Mouse (Mus musculus): ENCODE data around the gene Sh2b1.

Sh2b1 gene

GRCm38 (mm10) chr7:126473470-126474086 is 1.6 kb downstream of the Sh2b1 start:
- no peak for DNase-seq

- DNase-seq = no peak
These were observed 2.5 kb downstream of the Sh2b1 start for GRCm38 (mm10) chr7:126472713-126473112.

DNA sequence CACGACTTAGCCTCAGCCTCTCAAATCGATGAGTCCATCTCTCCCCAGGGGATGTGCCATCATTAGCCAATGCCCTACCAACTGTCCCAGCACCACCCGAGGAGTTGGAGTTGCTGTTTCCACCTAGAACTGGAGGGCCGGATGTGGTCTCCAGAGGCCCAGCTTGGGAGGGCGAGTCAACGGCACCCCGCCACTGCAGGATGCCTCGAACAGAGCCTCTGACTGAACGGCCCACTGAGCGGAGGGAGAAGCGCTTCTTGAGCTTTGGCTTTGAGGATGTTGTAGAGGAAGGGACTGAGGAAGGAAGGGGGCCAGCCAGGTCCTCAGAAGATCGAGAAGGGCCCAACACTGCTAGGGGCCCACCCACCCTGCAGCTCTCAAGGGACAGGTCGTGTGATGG is 2.9 kb downstream of the Sh2b1 start:
- peak; percentile 82 for DNase-seq

- DNase-seq = peak; percentile 42
These were observed 3.4 kb downstream of the Sh2b1 start for GRCm38 (mm10) chr7:126471853-126472252.

DNA sequence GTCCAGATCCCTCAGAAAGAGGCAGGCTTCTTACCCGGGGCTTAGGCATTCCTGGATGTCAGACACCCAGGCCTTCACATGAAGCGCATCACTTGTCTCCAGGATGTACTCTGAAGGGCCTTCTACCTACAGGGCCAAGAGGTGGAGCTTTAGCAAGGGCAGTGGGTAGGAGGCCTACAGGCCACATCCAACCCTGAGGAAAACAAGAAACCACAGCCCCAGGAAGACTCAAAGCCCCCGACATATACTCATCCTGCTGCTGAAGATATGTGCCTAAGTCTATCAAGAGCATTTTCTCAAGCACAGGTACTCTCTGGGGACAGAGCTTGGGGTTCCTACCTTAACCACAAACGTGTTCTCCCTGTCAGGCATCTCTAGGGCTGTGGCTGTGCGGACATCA is 3.9 kb downstream of the Sh2b1 start:
- DNase-seq = no peak

- peak; percentile 62 for DNase-seq
These were observed 5.1 kb downstream of the Sh2b1 start for GRCm38 (mm10) chr7:126470077-126470476.

DNA sequence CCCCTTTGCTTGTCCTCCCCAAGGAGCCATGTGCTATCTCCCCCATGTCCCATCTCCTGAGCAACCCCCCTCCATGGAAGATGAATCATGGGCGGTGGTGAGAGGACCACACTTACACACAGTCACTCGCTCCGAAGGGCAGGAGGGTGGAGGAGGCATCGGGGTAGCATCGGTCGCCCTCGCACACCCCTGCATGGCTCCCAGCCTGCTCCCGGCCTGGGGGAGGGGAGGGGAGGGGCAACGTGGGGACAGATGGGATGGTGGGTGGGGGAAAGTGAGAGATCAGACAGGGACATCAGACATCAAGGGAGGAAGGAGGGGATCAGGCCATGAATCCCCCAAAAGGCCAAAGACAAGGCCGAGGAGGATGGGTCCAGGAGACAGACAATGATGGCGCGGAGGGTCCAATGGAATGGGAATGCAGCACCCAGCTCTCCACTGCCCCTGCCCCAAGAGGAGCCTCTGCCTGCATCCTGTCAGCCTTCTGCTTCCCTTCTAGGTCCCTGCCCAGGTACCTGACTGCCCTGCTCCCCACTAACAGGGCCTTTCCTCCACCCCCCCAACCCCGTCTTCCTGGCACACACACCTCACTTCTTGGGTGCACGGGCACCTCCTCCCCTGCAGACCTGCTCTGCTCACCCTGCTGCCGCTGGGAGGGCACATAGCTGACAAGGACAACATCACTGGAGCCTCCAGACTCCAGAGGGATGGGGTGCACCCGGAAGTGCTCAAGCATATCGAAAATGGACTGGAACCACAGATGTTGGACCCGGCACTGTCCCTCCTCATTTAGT is 7.2 kb downstream of the Sh2b1 start:
- DNase-seq = no peak

DNA sequence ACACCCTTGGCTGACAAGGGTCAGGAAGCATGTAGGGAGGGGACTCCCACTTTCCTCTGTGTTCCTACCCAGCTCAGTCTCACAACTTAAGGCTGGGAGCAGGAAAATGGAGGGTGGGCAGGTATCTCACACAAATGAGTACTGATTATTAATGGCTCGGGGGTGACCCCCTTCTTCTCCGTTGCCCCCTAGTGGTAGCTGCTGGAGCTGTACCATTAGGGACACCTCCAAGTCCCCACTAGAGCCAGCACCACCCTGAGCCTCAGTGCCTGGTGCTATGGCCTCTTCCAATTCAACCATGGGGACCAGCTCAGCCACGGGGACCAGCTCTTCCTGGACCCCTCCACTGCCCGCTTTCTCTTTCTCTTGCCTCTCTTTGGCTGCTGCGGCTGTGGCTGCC is 8.0 kb downstream of the Sh2b1 start:
- DNase-seq = peak; percentile 68

DNA sequence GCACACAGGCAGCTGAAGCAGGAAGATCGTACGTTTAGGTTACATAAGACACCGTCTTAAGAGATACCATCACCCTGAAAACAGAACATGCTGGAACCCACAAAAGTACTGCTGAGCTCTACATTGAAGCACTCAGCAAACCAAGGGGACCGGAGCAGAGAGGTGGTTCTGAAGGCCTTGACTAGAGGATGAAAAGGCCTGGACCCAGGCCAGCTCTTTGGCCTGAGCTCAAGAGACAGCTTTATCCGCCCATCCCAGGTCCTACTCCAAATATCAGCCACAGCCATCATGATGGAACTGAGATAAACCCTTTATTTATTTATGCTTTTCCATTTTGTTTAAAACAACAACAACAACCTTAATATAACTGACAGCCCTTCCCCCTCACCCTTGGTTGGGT is 8.5 kb downstream of the Sh2b1 start:
- DNase-seq = no peak

DNA sequence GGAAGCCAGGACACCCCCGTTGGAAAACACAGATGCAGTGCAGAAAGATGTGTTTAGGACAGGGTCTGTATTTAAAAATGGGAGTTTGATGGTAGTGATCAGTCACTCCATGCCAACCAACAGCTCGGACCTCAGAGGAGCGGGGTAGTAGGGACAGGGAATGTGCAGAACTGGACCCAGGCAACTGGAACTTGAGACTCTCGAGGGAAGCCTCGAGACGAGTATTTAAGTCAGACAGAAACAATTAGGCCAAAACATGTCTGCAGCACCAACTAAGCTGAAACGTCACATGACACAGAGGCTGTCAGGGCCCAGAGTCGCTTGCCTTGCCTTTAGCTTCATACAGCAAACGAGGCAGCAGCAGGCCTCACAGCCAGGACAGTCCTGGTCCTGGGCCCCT is 9.1 kb downstream of the Sh2b1 start:
- DNase-seq = no peak

DNA sequence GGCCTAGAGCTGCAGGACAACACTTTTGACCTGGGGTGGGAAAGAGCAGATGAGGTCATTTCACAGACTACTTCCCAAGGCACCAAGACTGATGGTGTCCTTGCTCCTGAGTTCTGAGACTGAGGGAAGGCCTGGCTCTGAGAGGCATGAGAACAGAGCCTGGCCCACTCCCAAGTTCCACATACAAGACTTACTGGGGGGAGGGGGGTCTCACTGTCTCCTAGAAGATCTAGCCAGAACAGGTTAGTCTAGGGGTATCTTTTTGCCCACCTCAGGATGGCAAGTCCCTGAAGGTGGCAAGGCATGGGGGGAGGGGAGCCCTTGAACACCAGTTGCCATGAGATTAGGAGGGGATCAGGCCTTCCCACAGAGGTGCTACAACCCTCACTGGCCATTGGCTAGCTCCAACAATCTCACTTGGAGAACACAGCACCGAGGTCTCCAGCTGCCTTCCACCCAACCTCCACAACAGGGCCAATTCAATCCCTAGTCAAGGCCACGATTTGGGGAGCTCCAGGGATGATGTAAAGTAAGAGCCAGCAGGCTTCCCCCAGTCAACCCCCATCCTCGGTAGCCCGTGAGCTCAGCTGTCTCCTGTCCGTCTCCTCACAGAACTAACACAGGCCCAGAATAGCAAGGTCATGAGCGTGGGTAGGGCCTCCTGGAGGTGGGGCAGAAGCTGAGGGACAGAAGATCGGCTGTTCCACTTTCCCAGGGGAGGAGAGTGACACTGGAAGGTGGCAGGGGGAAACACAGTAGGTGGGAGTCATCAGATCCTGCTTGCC is 9.8 kb downstream of the Sh2b1 start:
- no peak for DNase-seq

GRCm38 (mm10) chr7:126464836-126465235 is 10.4 kb downstream of the Sh2b1 start:
- DNase-seq = no peak

DNA sequence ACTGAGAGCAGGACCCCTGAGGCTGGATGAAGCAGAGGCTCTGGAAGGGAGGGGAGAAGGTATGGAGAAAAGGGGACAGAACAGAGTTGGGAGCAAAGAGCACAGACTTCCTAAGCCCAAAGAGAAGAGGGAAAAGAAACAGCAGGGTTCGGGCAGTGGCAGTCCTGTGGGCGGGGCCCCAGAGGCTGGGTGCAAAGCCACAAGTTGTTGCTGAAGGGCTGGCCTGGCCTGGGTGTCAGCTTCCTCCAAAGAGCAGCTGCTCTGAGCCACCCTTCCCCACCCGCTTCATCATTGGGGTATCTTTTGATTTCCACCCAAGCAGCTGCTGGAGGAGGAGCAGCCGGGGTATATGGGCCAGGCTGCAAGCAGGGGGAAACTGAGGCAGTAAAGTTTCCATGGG is 11.1 kb downstream of the Sh2b1 start:
- DNase-seq = no peak

DNA sequence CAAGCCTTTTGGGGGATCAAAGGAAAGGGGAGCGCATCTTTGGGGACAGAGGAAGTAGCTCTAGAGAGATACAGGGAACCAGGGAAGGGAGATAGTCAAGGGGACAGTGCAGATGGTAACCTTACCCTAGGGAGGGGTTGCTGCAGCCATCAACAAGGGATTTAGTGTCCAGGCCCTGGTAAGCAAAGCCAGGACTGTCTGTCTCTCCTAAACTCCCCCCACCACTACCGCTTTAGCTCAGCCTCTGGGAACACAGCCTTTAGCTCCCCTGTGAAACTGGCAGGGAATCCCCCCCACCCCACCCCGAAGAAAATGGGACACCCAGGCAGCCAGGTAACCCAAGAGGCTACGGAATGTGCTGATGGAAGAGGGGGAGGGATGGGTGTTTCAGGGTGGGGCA is 11.7 kb downstream of the Sh2b1 start:
- no peak for DNase-seq

DNA sequence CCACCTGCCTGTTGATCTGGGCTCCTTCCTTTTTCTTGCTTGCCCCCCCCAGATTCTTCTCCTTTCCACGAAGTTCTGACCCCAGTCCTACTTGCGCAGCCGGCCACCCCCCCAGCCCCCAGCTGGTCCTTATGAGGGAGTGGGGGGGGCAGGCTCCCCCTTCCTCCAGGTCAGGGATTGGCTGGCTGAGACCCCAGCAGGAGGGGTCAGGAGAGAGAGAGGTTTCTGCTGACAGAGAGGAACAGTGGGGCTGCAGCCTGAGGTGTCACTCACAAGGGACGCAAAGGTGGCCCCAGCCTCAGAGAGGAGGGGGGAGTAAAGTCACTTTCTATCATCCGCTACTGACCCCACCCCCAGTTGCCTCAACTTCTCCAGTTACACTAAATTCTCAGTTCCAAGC is 12.2 kb downstream of the Sh2b1 start, which contains the start of gene Atp2a1:
Gene Atp2a1, minus strand, starts transcription at position 105 of the 400 bp plus-strand sequence.
- DNase-seq = no peak

DNA sequence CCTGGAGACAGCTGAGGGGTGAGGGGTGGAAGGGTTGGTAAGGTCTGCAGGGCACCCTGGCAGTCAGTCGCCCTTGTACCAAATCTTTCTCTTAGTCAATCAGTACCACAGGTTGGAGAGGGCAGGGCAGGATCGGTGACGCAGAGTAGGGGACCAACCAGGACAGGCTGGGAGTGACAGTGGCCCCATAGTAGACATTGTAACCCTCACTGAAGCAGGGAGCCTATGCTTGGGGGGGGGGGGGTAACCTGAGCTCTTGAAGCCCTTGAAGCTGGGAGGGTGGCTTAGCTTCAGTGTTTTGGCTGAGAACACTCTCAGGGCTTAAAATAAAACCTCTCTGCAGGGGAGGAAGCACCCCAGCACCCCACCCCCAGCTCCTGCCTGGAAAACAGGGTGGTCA is 13.6 kb downstream of the Sh2b1 start:
- no peak for DNase-seq

DNA sequence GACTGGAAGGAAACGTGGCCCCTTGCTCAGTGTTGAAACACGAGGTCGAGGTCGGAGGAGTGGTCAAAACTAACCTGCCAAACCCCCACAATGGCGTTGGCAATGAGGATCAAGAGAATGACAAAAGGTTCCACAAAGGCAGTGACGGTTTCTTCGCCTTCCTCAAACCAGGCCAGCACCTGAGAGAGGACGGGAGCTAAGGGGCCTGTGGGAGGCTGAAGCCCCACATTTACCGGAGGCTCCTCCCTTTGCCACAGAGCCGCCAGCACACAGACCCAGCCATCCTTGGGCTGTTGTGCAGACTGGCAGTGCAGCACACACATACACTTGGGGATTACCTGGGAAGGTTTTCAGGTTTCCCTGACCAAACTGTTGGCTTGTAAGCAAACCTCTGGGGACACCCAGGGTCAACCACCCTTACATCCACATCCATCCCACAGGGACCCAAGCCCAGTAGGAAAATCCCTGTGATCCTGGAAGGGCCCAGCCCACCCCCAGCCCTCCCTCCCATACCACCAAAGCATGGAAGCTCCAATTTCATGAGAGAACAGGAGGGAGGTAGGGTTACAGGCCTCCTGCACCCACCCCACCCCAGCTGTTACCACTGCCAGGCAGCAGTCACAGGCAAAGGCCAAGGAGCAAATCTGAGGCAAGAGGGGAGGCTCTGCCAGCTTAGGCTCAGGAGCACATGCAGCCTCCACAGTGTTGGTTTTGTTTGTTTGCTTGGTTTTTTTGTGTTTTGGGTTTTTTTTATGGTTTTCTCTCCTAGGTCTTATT is 14.4 kb downstream of the Sh2b1 start:
- DNase-seq = no peak

- no peak for DNase-seq
These were observed 16.2 kb downstream of the Sh2b1 start for GRCm38 (mm10) chr7:126458844-126459618.

DNA sequence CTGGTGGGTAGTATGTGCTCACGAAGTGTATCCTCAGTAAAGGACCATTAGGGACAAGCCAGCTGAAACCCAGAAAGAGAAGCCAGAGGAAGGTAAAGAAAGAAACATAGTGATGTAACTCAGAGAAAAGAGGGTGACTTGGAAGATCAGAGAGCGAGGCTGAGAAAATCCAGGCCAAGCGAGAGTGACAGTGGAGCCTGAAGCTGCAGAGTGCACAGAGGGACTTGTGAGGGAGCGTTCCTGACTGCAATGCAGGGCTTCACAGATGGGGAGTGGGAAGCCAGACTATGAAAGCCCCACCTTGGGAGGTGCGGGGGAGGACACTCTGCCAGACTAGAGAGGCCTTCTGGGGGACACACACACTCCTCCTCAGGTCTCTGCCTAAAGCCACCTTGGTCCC is 17.0 kb downstream of the Sh2b1 start:
- DNase-seq = no peak

DNA sequence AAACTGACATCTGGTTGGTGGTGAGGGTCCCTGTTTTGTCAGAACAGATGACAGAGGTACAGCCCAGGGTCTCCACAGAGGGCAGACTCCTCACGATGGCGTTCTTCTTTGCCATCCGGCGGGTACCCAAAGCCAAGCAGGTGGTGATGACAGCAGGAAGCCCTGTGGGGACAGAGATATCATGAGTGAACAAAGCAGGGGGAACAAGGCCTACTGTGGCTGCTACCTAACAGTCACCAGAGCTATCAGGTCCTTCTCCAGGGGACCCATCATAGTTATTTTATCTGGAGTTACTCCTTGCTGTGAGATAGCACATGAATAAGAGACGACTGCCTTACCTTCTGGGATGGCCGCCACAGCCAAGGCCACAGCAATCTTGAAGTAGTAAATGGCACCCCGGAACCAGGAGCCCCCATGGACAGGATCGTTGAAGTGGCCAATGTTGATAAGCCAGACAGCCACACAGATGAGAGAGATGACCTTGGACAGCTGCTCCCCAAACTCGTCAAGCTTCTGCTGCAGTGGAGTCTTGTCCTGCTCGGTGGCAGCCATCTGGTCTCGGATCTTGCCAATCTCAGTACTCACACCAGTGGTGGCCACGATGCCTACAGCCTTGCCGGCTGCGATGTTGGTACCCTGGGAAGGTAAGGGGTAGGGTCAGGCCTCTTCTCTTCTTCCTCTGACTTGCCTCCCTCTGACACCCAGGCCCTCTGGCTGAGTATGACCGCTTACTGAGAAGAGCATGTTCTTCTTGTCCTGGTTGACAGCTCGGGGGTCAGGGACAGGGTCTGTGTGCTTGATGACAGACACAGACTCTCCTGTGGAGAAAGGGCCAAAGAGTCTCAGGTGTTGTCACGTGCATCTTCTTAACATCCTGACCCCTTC is 18.6 kb downstream of the Sh2b1 start:
- no peak for DNase-seq

- DNase-seq = no peak
These were observed 20.0 kb downstream of the Sh2b1 start for GRCm38 (mm10) chr7:126455242-126455641.
